Mouse (Mus musculus): Measurements from ENCODE around the gene Gsx1.

Gene Gsx1

GRCm38 (mm10) chr5:147188571-147188975 lies at the start of gene Gsx1:
Gene Gsx1 (plus strand): TSS chr5:147188696.
- DNase-seq (ENCODE audit: low spot score in 2 of 2), result peak; percentile 27 to 48

GRCm38 (mm10) chr5:147147340-147147739 lies 41.2 kb upstream of the Gsx1 start:
- DNase-seq (ENCODE audit: low spot score in 2 of 2), result no peak

DNA sequence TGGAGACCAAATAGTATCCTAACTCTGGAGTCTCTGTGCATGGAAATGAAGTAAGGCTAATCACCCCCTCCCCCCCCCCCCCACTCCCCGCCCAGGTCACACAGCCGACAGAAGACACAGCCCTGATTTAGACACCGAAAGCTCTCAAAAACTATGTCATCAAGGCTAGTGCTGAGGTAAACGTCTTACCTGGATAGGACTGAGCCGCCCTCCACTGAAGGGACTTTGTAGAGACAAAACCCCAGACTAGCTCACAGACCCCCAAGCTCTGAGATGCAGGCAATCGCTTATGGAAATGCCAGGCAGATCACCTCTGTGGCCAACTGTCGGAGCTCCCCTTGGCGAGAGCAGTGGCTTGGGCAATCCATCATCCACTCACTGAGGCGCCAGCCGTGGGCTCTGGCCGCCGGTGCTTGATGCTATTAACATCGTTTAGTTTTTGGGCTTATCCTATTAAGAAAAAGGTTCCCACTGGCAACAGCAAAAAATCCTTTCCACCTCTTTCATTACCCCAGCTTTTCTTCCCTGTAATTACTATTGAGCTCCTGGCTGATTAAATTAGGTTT lies 33.6 kb upstream of the Gsx1 start:
- DNase-seq (ENCODE audit: low spot score in 2 of 2), result peak in 1 of 2 experiments; percentile 10

DNA sequence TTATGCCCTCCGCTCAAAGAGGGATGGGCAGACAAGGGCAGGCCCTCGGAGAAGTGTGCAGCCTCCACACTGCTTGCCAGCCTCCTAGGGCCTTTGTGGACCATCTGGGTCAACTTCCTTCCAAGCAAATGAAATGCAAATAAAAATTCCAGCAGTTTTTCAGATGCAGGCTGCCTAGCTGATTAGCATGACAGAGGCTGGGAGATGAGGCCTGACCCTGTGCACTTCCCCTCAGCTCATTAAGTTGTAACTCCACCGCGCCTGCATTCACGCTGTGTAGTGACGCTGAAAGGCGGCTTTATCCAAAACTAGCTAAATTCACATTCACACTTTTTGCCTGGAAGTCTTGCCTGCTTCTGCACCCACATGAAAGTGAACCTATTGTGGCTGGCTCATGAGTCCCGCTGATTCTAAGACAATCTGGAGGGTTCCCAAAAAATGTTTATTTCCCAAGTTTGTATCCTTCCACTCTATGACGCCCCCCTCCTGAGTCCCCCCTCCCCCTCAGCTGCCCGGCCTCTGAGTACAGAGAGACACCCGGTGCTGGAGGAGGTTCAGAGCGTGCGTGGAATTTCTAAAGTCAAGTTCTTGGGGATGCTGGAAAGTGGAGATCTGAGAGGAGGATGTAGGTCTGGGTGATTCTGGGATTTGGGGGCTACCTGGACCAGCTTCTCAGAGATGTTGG lies 32.9 kb upstream of the Gsx1 start:
- DNase-seq (ENCODE audit: low spot score in 2 of 2), result peak; percentile 9 to 23

DNA sequence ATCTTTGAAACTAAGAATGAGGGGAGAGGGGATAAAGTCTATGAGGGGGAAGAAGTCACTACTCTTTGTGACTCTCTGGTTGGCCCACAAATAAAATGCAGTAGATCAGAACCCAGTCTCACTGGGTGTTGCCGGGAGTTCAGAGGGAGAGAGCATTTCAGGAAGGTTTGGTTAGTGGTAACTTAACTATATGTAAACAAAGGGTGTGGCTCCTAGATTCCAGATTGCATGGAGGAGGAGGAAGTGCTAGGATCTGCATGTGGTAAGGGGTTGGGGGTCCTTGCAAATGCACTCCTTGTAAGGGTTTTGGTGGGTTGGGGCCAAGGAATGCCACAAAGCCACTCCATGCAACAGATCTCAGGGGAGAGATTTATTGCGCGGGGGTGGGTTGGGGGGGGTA lies 32.1 kb upstream of the Gsx1 start:
- no peak for DNase-seq (ENCODE audit: low spot score in 2 of 2)

- DNase-seq (ENCODE audit: low spot score in 2 of 2), result no peak
Measured at GRCm38 (mm10) chr5:147157441-147157840, 31.1 kb upstream of the Gsx1 start.

GRCm38 (mm10) chr5:147159320-147159719 lies 29.2 kb upstream of the Gsx1 start:
- no peak for DNase-seq (ENCODE audit: low spot score in 2 of 2)

DNA sequence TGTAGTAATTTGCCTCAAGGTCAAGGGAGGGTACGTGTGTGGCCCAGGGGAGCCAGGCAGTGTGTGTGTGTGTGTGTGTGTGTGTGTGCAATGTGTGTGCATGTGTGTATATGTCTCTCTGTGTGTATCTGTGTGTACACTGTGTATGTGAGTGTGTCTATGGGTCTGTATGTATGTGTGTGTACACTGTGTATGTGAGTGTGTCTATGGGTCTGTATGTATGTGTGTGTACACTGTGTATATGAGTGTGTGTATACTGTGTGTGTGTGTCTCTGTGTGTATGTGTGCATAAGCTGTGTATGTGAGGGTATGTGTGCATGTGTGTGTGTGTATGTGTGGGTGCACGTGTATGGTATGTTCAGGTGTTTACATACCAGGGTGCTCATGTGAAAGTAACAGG lies 28.7 kb upstream of the Gsx1 start:
- no peak for DNase-seq (ENCODE audit: low spot score in 2 of 2)

DNA sequence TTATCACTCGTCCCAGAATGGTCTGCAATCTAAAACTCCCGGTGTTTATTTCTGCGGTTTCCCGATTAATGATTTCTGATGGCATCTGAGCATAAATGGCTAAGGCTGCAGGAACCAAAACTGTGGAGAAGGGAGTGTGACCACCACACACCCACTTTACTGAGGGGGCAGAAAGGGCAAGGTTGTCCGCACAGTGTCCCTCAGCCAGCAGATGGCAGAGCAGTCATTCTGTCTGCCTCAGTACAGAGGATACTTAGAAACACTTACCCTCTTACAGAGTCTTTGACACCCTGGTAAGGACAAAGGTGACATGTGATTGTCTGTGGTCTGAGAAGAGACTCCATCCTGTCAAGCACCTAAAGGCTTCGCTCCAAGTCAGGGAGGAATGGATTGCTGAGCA lies 23.4 kb upstream of the Gsx1 start:
- no peak for DNase-seq (ENCODE audit: low spot score in 2 of 2)

- no peak for DNase-seq (ENCODE audit: low spot score in 2 of 2)
Measured at GRCm38 (mm10) chr5:147170088-147170487, 18.4 kb upstream of the Gsx1 start.

- no peak for DNase-seq (ENCODE audit: low spot score in 2 of 2)
Measured at GRCm38 (mm10) chr5:147174046-147174445, 14.4 kb upstream of the Gsx1 start.

DNA sequence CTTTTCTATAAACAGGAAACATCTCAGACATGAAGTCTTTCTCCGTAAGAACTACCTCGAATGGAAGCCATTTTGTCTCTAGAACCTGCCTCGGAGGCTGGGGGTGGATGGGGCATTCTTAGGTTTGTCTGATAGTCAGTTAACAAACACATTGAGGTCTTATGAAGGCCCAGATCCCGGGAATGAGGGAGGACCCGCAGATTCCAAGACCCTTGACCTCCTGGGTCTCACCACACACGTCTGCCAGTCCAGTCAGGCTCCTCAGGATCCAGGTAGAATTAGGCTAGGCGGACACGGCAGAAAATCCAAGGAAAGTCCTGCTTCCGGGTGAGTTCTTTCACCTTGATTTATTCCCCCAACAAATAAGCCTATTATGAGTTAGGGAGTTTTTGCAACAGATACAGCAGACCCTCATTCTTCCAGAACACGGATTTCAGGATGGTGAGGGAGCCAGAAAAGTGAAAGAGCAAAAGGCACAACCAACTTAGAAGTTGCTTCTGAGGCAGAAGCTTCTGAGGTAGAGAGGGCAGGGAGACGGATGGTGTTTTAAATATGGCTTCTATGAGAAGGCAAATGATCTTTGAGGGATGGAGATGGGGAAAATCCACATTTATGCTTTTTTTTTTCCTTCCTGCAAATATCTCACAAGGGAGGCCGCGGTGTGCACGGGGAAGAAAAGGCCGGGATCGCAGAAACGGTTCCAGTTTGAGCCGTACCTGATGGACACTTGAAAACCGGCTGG lies 3.2 kb upstream of the Gsx1 start:
- DNase-seq (ENCODE audit: low spot score in 2 of 2), result no peak

DNA sequence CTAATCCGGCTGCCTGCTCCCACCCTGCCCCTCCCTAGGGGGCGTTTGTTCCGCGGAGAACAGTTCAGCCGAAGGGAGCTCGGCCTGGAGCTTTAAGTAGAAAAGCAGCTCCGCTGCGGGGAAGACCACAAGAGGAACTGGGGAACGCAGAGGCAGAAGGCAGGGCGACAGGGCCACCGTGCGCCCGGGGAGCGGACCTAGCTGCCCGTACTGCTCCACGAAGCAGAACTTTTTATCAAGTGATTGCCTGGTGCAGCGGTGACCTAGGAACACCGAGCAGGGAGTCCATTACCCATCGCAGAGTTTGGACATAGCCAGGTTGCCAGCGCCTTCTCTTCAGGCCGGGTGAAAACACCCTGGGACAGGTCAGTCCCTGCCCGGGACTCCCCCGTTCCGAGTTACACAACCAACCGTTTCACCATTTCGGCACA lies 2.5 kb upstream of the Gsx1 start:
- no peak for DNase-seq (ENCODE audit: low spot score in 2 of 2)

DNA sequence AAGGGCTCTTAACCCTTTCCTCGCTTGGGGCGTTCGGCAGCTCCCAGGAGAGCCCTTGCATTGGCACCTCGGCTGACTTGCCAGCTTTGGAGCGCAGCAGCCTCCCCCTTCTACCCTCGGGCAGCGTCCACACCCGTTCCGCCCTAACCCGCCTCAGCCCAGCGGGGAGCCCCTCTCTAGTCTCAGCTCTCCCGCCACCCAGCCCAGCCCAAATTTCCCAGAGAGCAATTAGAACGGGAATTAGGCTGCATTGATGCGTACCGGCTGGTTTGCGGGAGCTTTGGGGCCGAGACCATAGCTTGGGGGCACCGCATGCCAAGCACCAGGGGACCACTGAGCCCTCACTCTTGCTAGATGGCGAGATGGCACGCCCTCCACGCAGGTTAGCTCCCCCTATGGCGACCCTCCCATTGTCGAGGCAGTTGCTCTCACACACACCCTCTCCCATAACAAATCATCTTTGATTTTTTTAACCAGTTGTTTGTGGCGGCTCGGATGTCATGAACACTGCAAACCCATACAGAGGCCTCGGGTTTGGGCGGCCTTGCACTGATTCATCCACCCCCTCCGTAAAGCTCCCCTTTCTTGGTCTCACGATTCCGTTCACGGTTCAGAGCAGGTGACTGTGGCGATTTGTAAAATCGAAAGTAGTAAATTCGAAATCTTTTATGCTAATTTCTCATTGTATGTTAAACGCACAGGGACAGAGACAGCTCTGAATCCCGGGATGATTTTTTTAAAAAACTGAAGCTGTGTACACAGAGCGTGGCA lies 1.5 kb upstream of the Gsx1 start:
- DNase-seq (ENCODE audit: low spot score in 2 of 2), result no peak

DNA sequence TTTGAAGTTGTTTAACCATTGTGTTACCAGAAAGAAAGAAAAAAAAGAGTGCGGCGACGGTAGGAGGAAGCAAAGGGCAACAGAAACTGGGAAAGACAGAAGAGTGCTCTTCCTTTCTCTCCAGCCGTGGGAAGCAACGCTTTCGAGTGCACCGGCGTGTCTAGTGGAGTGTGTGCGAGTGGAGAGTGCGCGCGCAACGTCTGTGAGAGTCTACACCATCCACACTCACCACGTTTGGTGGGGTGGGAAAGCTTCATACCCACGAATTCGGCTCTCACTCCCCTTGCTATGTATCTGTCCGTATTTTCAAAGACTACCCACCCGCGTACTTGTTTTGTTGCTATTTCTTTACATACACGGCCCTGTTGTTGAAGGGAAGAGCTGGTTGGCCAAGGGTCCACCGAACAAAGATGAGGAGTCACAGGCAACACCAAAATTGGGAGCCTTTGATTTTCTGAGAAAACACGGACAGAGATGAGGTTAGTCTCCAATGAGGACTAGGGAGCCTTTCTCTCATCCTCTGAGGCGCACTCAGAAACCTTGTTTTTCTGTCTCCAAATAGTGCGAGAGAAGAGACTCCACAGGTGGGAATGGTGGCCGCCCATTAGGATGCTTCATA lies 835 bp upstream of the Gsx1 start:
- DNase-seq (ENCODE audit: low spot score in 2 of 2), result no peak

GRCm38 (mm10) chr5:147189156-147189555 lies 660 bp downstream of the Gsx1 start:
- DNase-seq (ENCODE audit: low spot score in 2 of 2), result no peak

DNA sequence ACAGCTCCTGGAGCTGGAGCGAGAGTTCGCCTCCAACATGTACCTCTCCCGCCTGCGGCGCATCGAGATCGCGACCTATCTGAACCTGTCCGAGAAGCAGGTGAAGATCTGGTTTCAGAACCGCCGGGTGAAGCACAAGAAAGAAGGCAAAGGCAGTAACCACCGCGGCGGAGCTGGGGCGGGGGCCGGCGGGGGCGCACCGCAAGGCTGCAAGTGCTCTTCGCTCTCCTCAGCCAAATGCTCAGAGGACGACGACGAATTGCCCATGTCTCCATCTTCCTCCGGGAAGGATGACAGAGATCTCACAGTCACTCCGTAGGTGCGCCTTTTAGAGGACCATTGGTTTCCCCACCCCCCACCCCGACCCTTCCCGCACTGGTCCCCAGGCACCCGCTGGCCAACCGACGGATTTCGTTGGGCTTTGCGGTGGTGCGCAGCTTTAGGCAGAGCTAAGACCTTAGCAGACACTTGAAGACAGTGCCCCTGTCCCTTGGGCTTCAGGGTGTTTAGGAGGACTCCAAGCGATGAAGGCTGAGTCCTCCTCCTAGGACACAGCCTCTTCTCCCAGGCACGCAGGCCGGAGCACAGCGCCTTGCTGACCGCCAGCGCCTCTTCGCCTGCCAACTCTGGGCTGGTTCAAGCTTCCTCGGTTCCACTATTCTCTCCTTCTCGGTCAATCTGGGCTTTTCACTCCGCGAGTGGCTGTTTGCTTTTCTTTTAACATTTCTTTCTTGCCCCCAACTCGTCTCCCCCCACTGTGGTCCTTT lies 1.5 kb downstream of the Gsx1 start:
- DNase-seq (ENCODE audit: low spot score in 2 of 2), result no peak

DNA sequence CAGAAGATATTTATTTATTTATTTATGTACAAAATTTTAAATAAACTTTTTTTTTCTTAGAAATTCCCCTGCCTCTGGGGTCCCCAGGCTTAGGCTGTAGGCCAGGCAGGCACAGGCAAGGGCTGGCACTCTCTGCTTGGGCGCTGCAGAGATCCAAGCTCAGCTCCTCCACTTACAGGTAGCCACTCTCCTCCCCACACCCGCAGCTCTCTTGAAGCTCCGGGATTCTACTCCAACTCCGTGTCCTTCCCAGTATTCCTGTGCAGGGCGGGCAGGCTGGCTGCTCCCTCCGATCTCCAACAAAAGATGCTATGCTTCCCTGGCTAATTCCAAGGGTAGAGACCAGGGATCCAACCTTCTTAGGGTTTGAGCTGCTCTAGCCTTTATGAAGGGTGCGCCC lies 2.4 kb downstream of the Gsx1 start:
- no peak for DNase-seq (ENCODE audit: low spot score in 2 of 2)

GRCm38 (mm10) chr5:147191801-147192575 lies 3.5 kb downstream of the Gsx1 start:
- no peak for DNase-seq (ENCODE audit: low spot score in 2 of 2)

GRCm38 (mm10) chr5:147192576-147192960 lies 4.1 kb downstream of the Gsx1 start:
- DNase-seq (ENCODE audit: low spot score in 2 of 2), result no peak

Data from frontal cortex, postnatal 10 days (tissue).